Mouse (Mus musculus): ENCODE measurements around the gene Slitrk5.
"Not testable (repeated sequence)": the region's sequence is repeated elsewhere in the genome, so short reads cannot be mapped to it uniquely, and the experiment has no call there.

Gene Slitrk5

GRCm38 (mm10) chr14:111674664-111675147 lies at the start of gene Slitrk5:
Gene Slitrk5, plus strand, starts transcription at chr14:111675097.
- DNase-seq (ENCODE audit: low read depth in 2 of 2, low spot score in 2 of 2), result no peak

- no peak for DNase-seq (ENCODE audit: low read depth in 2 of 2, low spot score in 2 of 2)
Measured at GRCm38 (mm10) chr14:111672942-111673341, 2.0 kb upstream of the Slitrk5 start.

- DNase-seq (ENCODE audit: low read depth in 2 of 2, low spot score in 2 of 2), result no peak
Measured at GRCm38 (mm10) chr14:111675211-111676165, 591 bp downstream of the Slitrk5 start.

DNA sequence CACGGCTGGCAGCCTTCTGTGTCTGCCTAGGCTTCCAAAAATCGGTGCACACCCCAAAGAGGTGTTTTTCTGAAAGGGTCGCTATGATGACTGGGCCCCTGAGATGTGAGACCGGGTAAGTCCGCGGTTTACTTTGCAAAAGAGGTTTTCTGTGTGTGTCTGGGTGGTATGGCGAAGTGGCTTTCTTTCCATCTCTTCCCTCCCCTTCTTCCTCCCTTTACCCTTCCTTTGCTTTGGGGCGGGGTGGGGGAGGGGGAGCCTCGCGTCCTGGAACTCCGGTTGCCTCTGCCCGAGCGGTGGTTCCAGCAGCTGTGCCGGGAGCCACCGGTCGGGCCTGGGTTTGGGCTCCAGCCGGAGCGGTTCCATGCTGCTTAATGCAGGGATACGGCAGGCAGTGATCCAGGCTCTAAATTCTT lies 1.3 kb downstream of the Slitrk5 start:
- DNase-seq (ENCODE audit: low read depth in 2 of 2, low spot score in 2 of 2), result no peak

DNA sequence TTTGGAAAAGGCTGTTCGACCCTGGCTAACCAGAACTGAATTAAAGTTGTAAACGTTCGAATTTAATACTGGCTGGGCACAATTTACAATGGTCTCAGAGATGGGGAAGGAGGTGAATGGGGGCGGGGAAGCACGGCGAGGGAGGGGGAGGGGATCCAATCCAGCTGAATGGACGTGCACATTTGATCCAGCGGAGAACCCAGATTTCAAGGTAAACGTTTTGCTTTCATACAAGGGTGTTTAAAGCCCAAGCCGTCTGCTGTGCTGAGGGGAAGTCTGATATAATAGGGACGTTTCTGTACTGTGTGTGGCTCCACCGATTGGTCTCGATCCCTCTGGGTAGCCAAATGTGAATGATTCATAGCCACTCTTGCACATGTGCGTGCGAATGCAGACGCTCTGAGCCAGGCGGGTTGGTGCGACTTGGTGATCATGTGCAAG lies 2.0 kb downstream of the Slitrk5 start:
- DNase-seq (ENCODE audit: low read depth in 2 of 2, low spot score in 2 of 2), result no peak

DNA sequence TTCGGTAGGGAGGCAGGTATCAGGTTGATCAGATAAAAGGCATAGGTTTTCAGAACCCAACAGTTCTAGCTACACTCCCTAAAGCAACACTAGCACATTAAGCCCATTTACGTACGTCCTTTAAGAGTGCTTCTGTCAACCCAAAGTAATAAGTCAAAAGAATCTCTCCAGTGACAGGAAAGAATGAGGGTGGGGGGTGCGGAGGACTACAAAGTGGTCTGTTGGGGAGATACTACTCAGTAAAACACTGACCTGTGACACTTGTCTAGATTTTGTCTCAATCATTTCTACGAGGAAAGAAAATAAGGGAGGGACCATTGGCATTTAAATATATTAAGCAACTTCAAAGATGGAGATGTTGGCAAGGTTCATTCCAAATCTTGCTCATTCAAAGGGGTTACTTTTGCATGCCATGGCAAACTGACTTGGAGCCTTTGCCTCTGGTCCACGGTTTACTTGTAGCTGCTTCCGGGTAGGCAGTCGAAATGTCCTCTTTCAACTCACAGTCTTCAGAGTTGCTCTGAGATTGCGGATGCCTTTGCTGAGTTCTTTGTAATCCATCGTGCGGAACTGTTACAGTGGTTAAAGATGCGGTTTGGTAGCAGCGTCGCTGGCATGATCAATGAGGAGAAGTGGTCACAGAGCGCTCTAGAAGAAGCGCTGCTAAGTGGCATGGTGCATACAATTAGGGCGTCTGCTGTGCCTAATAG lies 2.6 kb downstream of the Slitrk5 start:
- no peak for DNase-seq (ENCODE audit: low read depth in 2 of 2, low spot score in 2 of 2)

- DNase-seq (ENCODE audit: low read depth in 2 of 2, low spot score in 2 of 2), result no peak
Measured at GRCm38 (mm10) chr14:111680271-111680670, 5.4 kb downstream of the Slitrk5 start.

DNA sequence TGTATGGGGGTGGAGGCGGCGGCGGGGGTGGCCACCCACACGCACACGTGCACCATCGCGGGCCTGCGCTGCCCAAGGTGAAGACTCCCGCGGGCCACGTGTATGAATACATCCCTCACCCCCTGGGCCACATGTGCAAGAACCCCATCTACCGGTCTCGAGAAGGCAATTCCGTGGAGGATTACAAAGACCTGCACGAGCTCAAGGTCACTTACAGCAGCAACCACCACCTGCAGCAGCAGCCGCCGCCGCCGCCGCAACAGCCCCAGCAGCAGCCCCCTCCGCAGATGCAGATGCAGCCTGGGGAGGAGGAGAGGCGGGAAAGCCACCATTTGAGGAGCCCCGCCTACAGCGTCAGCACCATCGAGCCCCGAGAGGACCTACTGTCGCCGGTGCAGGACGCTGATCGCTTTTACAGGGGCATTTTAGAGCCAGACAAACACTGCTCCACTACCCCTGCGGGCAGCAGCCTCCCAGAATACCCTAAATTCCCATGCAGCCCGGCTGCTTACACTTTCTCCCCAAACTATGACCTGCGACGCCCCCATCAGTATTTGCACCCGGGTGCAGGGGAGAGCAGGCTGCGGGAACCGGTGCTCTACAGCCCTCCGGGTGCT lies 6.3 kb downstream of the Slitrk5 start:
- DNase-seq (ENCODE audit: low read depth in 2 of 2, low spot score in 2 of 2), result no peak

GRCm38 (mm10) chr14:111681773-111682172 lies 6.9 kb downstream of the Slitrk5 start:
- DNase-seq (ENCODE audit: low read depth in 2 of 2, low spot score in 2 of 2), result no peak

GRCm38 (mm10) chr14:111683543-111683942 lies 8.6 kb downstream of the Slitrk5 start:
- DNase-seq (ENCODE audit: low read depth in 2 of 2, low spot score in 2 of 2), result no peak

GRCm38 (mm10) chr14:111690139-111690538 lies 15.2 kb downstream of the Slitrk5 start:
- DNase-seq (ENCODE audit: low read depth in 2 of 2, low spot score in 2 of 2), result not testable (repeated sequence)

DNA sequence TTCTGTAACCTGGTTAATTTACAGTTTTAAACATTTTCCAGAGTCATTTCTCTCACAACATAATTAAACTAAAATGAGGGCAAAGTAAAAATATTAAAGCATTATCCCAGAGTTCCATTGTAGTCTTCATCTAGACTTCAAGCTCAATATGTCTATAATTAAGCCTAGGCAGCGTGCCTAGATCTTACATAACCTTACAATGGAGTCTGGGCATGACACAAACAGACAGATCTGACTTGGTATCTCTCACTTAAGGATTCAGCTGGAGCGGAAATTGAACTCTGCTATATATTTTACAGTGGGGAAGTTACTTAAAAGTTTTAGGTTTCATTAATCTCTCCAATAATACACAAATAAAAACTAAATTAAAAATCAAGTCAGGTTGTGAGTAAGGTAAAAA lies 54.9 kb downstream of the Slitrk5 start:
- no peak for DNase-seq (ENCODE audit: low read depth in 2 of 2, low spot score in 2 of 2)

All from CD8-positive naive resting alpha-beta T cell, adult 2 months (primary cell).